ENCODE assay signal across 19 mouse cellular contexts in the genomic region with DNA sequence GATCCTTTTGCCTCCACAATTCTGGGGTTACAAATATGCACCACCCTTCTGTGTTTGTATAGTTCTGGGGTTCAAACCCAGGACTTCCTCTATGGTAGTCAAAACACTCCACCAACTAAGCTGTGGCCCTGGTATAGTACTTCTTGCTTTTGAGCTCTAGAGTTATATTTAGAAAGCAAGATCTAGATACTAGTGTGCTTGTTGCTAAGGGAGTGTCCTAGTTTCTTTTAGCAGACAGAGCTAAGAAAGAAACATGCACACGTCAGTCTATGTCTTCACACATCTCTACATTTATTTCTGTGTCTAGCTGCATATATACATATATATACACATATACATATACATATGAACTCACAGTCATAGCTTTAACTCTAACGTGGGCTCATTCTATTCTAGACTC. TPM values are rescaled to one million over a fixed set of nuclear protein-coding genes. Genes with fewer than 3 reads are reported as not detected.
A peak's percentile ranks its signal among the peaks of the same experiment; 100 is the strongest.
DNase-seq lines count a peak whose midpoint lies in the region; ATAC-seq lines count a peak whose summit lies in the region.
"Had no signal": no experiment of that assay in that cellular context is flagged by ENCODE, and none has a peak within 500 bp of the region (broad histone marks: within the 10 kb centered on the region; RNA-seq: fewer than 3 reads in every experiment).

No protein-coding gene starts in this region.

- H3K27ac ChIP-seq in heart, embryonic 15.5 days, result peak overlapping the region; percentile 13; the same call in 1 of the 2 replicates
- H3K27ac ChIP-seq in heart, embryonic 11.5 days (ENCODE audit: low read depth, low read length), result no peak overlapping the region
- no peak overlapping the region for H3K27ac ChIP-seq in embryonic facial prominence, embryonic 10.5 days (replicated peaks)
- H3K27ac ChIP-seq: embryonic facial prominence, embryonic 13.5 days; forebrain, embryonic 10.5 days; kidney, postnatal 0 days; neural tube, embryonic 12.5 days had no signal

- H3K4me1 ChIP-seq in heart, embryonic 15.5 days (replicated peaks), result no peaks in the 10 kb centered on the region
- no peaks in the 10 kb centered on the region for H3K4me1 ChIP-seq in heart, embryonic 11.5 days (ENCODE audit: control insufficient read depth, insufficient read depth, low read length)
- no peaks in the 10 kb centered on the region for H3K4me1 ChIP-seq in embryonic facial prominence, embryonic 10.5 days
- H3K4me1 ChIP-seq: embryonic facial prominence, embryonic 13.5 days; forebrain, embryonic 10.5 days; neural tube, embryonic 12.5 days had no signal

- 0 out of 2 replicates have a peak, but pooled peaks have one; percentile 22 for ATAC-seq in heart, embryonic 15.5 days (replicated peaks; ENCODE audit: insufficient number of reproducible peaks, insufficient read depth, low FRiP score, low read depth)
- no peak for ATAC-seq in heart, embryonic 11.5 days (replicated peaks; ENCODE audit: insufficient number of reproducible peaks, low FRiP score, low TSS enrichment)
- ATAC-seq in common myeloid progenitor, adult 5-6 weeks (replicated peaks; ENCODE audit: low read depth, poor library complexity, severe bottlenecking), result 0 out of 2 replicates have a peak, but pooled peaks have one; percentile 29
- ATAC-seq in erythroblast, adult 5-6 weeks (replicated peaks; ENCODE audit: low FRiP score, poor library complexity, severe bottlenecking), result no peak
- ATAC-seq: intestine, postnatal 0 days; liver, postnatal 0 days had no signal

- H3K36me3 ChIP-seq in heart, embryonic 15.5 days, result no peaks in the 10 kb centered on the region
- no peaks in the 10 kb centered on the region for H3K36me3 ChIP-seq in heart, embryonic 11.5 days (ENCODE audit: control insufficient read depth, insufficient read depth, low read length)
- H3K36me3 ChIP-seq in embryonic facial prominence, embryonic 10.5 days (replicated peaks), result no peaks in the 10 kb centered on the region
- H3K36me3 ChIP-seq: embryonic facial prominence, embryonic 13.5 days; forebrain, embryonic 10.5 days; neural tube, embryonic 12.5 days had no signal

- WGBS in heart, embryonic 15.5 days, result 35% methylated on average over 2 of the region's 2 CpGs
- 54% methylated on average over 2 of the region's 2 CpGs for WGBS in heart, embryonic 11.5 days (ENCODE audit: insufficient replicate concordance)
- WGBS in embryonic facial prominence, embryonic 10.5 days, result 86% methylated on average over 2 of the region's 2 CpGs

- no peak overlapping the region for H3K4me2 ChIP-seq in heart, embryonic 15.5 days
- no peak overlapping the region for H3K4me2 ChIP-seq in heart, embryonic 11.5 days
- H3K4me2 ChIP-seq: embryonic facial prominence, embryonic 13.5 days; neural tube, embryonic 12.5 days had no signal

- H3K4me3 ChIP-seq in heart, embryonic 15.5 days, result no peak overlapping the region
- no peak overlapping the region for H3K4me3 ChIP-seq in heart, embryonic 11.5 days (ENCODE audit: low read depth, low read length)
- no peak overlapping the region for H3K4me3 ChIP-seq in embryonic facial prominence, embryonic 10.5 days
- H3K4me3 ChIP-seq: embryonic facial prominence, embryonic 13.5 days; forebrain, embryonic 10.5 days; neural tube, embryonic 12.5 days had no signal

- no peaks in the 10 kb centered on the region for H3K9me3 ChIP-seq in heart, embryonic 15.5 days (replicated peaks)
- H3K9me3 ChIP-seq in heart, embryonic 11.5 days (replicated peaks; ENCODE audit: control insufficient read depth, low read length), result no peaks in the 10 kb centered on the region
- no peaks in the 10 kb centered on the region for H3K9me3 ChIP-seq in embryonic facial prominence, embryonic 10.5 days
- H3K9me3 ChIP-seq: embryonic facial prominence, embryonic 13.5 days; forebrain, embryonic 10.5 days; neural tube, embryonic 12.5 days had no signal

- H3K27me3 ChIP-seq in heart, embryonic 15.5 days, result no peaks in the 10 kb centered on the region
- no peaks in the 10 kb centered on the region for H3K27me3 ChIP-seq in heart, embryonic 11.5 days (ENCODE audit: control insufficient read depth, insufficient read depth, low read length)
- H3K27me3 ChIP-seq in embryonic facial prominence, embryonic 10.5 days (replicated peaks; ENCODE audit: low read depth, poor library complexity, severe bottlenecking), result no peaks in the 10 kb centered on the region
- H3K27me3 ChIP-seq: embryonic facial prominence, embryonic 13.5 days; neural tube, embryonic 12.5 days had no signal

- peak; percentile 71 for DNase-seq in A20 (ENCODE audit: low read depth, low spot score)
- peak; percentile 47 for DNase-seq in CD4-positive, CD25-positive, alpha-beta regulatory T cell, adult 2 months (ENCODE audit: low read depth, low spot score)
- no peak for DNase-seq in embryonic facial prominence, embryonic 10.5 days (ENCODE audit: low spot score)
- no peak for DNase-seq in right cerebral cortex, postnatal 14 days
- DNase-seq: adrenal gland, postnatal 25 days; cerebellum, adult 2 months; liver; liver, postnatal 0 days; lung, postnatal 14 days; right cerebral cortex, postnatal 25 days had no signal

- H3K9ac ChIP-seq in heart, embryonic 15.5 days, result no peak overlapping the region
- H3K9ac ChIP-seq in heart, embryonic 11.5 days (ENCODE audit: low read depth, low read length), result no peak overlapping the region
- H3K9ac ChIP-seq: embryonic facial prominence, embryonic 13.5 days; liver, postnatal 0 days; neural tube, embryonic 12.5 days had no signal

RNA-seq across cellular contexts. Expression of a gene that starts 7.8 kb away (rescaled TPM):
- polyA plus RNA-seq in heart, embryonic 15.5 days (2015; fragmentation: Nextera tagmentation; extraction: Ambion mirVana), result 0.20 and 0.25 TPM in 2 replicates
- 0.60 and 0.61 TPM in 2 replicates for polyA plus RNA-seq in heart, embryonic 11.5 days (2014; fragmentation: Nextera tagmentation; extraction: Ambion mirVana)
- 0.27 and 0.39 TPM in 2 replicates for total RNA-seq in common myeloid progenitor, adult 5-6 weeks (2017)
- 0.58 TPM in 1 of 2 replicates, not detected in the other for total RNA-seq in erythroblast, adult 5-6 weeks (2015; ENCODE audit: low replicate concordance)
- total RNA-seq in erythroblast, adult 5-6 weeks (2017; ENCODE audit: low replicate concordance), result 0.09 and 0.14 TPM in 2 replicates
- 0.55 and 0.59 TPM in 2 replicates for polyA plus RNA-seq in embryonic facial prominence, embryonic 10.5 days (2016; fragmentation: Nextera tagmentation; extraction: Ambion mirVana)
- polyA plus RNA-seq: intestine, postnatal 0 days had no signal

RNA-seq across cellular contexts. Expression of a gene that starts 39.3 kb away (rescaled TPM):
- 239 and 307 TPM in 2 replicates for polyA plus RNA-seq in heart, embryonic 15.5 days (2015; fragmentation: Nextera tagmentation; extraction: Ambion mirVana)
- 352 and 354 TPM in 2 replicates for polyA plus RNA-seq in heart, embryonic 11.5 days (2014; fragmentation: Nextera tagmentation; extraction: Ambion mirVana)
- 718 and 782 TPM in 2 replicates for total RNA-seq in common myeloid progenitor, adult 5-6 weeks (2017)
- 132 and 146 TPM in 2 replicates for total RNA-seq in erythroblast, adult 5-6 weeks (2015; ENCODE audit: low replicate concordance)
- total RNA-seq in erythroblast, adult 5-6 weeks (2017; ENCODE audit: low replicate concordance), result 200 and 233 TPM in 2 replicates
- 597 and 601 TPM in 2 replicates for polyA plus RNA-seq in embryonic facial prominence, embryonic 10.5 days (2016; fragmentation: Nextera tagmentation; extraction: Ambion mirVana)

RNA-seq across cellular contexts. Expression of a gene that starts 59.3 kb away (rescaled TPM):
- polyA plus RNA-seq in heart, embryonic 15.5 days (2015; fragmentation: Nextera tagmentation; extraction: Ambion mirVana), result 120 and 126 TPM in 2 replicates
- polyA plus RNA-seq in heart, embryonic 11.5 days (2014; fragmentation: Nextera tagmentation; extraction: Ambion mirVana), result 186 and 195 TPM in 2 replicates
- 180 and 186 TPM in 2 replicates for total RNA-seq in common myeloid progenitor, adult 5-6 weeks (2017)
- 124 and 134 TPM in 2 replicates for total RNA-seq in erythroblast, adult 5-6 weeks (2015; ENCODE audit: low replicate concordance)
- total RNA-seq in erythroblast, adult 5-6 weeks (2017; ENCODE audit: low replicate concordance), result 106 and 129 TPM in 2 replicates
- 240 and 243 TPM in 2 replicates for polyA plus RNA-seq in embryonic facial prominence, embryonic 10.5 days (2016; fragmentation: Nextera tagmentation; extraction: Ambion mirVana)

Comparison
In these comparisons a context has a peak if more than half of its experiments do, and no peak if none do; other contexts are left out.
1. ATAC-seq: peak in heart, embryonic 15.5 days (single experiment) and common myeloid progenitor, adult 5-6 weeks (single experiment); none in heart, embryonic 11.5 days (single experiment) and erythroblast, adult 5-6 weeks (single experiment).
2. DNase-seq: peak in A20 (single experiment) and CD4-positive, CD25-positive, alpha-beta regulatory T cell, adult 2 months (single experiment); none in embryonic facial prominence, embryonic 10.5 days (single experiment) and right cerebral cortex, postnatal 14 days (single experiment).